Mouse (Mus musculus) embryo, embryonic 10.5 days (tissue): Measurements from ENCODE around the gene Arhgap44.

Source experiments
- DNase-seq: peaks from one replicate; pipeline ENCODE4 v3.0.0-alpha.2; 2015; ENCODE audit warnings: low spot score

Arhgap44 gene

DNA sequence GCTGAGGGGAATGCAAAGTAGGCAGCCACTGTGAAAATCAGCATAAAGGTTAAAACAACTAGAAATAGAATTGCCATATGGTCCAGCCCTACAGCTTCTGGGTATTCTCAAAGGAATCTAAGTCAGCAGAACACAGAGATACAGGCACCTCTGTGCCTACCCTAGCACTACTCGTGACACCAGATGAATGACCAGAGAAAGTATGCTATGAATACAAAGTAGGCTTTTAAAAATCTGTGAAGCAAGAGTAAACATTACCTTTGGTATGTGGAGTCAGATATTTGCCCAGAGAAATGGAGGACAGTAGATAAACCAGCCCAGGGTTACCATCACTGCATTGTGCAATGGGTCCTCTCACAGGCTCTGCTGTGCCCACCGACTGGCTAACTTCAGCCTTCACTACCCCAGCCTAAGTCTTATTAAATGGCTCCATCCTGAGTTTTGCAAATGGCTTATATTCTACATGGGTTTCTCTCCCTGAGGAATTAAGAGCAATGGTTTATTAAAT lies 25.6 kb downstream of the Arhgap44 start:
- no peak for DNase-seq

DNA sequence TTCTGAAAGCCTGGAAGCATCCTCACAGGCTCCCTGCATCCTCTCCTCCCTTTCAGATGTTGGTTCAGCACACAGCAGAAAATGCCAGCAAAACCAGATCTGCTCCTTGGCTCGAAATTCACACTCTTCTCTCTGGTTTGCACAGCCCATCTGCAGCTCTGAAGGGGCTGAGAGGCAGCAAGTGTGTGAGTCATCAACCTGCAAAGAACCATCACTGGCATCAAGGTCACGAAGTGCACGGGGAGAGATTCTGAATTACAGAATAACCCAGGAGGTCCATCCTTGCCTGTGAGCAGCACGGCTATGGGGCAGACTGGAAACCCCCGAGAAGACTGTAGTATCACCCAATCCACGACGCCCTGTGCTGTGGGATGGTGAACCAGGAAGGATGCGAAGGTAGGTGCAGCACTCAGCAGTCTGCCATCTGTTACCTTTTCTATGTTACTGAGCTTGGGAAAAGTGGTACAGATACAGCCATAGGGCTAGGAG lies 27.5 kb downstream of the Arhgap44 start:
- no peak for DNase-seq

DNA sequence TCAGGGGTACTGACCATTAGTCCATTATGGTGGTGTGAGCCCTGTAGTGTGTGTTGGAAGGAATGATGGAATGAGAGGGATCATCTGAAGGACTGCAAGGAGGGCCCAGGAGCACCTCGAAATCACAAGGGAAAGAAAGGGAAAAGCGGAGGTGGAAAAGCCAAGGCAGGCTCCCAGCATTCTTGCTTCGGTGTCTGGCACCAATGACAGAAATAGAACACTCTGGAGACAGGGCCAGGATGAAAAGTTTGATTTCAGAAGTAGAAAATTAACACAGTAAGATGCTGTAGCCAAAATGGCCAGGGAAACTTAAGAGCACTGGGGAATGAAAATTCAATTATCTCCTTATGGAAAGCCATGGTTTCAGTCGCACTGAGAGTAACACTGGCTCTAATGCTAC lies 29.1 kb downstream of the Arhgap44 start:
- no peak for DNase-seq

DNA sequence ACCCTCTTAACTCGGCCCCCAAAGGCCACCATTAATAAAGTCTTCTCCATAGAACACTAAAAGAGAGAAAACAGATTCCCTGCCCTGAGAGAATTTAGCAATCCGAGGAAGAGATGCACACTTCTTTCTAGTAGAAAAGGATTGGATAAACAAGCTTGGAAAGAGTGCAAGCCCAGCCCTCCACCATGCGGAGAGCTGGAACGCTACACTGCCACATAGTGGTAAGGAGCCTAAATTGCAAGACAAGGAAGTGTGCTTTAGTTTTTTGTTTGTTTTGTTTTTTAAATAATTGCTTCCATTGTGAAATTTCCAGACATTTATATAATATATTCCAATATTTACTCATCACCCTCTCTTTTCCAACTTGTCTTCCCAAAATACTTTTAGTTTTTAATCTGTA lies 33.7 kb downstream of the Arhgap44 start:
- DNase-seq: peak; percentile 19

DNA sequence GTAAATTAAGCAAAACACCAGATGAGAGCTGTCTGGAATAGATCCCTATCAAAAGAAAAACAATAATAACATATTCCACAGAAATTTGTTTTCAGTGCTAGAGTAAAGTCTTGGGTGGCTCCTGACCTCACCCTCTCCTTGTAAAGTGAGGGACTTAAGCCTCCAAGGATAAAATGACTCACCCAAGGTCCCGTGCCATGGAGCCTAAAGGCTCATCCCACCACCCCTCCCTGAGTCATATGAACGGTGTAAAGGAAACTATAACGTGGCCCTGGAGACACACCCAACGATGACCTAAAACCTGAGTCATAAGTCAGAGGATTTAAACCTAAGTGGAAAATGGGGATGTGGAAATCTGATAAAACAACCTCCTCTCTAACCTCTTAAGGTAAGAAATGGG lies 34.1 kb downstream of the Arhgap44 start:
- no peak for DNase-seq

DNA sequence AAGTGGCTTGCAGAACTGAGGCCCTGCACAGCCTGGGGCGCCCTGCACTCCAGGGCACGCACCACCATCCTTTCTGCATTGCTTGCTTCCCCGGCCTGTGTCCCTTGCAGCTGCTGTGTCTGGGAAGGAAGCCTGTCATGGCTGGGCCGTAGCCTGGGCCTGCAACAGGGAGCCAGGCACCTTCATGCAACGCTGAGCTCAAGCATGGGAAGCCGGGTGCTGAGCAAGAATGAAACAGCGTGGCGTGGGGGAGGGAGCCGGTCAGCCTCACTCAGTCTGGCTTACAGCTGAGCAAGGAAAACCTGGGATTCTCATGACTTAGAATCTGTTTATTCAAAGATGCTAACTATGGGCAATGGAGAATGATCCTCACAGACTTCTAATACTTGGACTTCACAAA lies 36.2 kb downstream of the Arhgap44 start:
- no peak for DNase-seq

DNA sequence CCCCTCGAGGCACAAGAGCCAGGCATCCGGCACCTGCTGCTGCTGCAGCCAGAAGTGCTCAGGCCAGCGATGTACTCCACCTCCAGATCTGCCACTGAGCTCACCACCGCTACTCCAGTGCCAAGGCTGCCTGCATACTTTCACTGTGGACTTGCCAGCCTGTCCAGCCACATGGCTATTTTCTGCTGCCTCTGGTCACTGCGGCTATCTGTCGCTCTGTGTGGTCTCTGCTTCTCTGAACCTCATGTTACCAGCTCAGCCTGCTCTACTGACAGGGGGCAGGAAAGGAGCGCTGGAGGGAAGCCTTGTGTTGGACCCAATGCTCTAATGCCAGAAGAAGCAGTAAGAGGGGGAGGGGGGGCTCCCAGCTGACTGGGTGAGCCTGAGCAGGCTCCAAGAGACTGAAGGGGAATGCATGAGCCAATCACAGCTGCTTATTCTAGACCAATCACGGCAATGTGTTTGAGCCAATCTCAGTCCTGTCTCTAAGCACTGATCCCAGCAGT lies 37.8 kb downstream of the Arhgap44 start:
- peak; percentile 46 for DNase-seq

DNA sequence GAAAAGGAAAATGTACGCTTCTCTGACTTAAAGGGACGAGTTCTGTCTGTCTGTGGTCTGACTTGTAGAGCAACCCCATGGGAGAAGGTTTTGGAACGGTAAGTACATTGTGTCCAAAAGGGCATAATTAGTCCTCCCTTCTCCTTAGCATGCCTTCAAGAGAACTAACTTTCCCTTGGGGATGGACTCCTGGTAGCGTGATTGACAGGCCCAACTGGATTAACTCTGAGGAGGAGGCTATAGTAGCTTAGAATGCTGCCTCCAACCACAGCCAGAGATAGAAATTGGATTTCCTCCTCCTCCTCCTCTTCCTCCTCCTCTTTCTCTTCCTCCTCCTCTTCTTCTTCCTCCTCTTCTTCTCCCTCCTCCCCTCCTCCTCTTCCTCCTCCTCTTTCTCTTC lies 42.5 kb downstream of the Arhgap44 start:
- no peak for DNase-seq

DNA sequence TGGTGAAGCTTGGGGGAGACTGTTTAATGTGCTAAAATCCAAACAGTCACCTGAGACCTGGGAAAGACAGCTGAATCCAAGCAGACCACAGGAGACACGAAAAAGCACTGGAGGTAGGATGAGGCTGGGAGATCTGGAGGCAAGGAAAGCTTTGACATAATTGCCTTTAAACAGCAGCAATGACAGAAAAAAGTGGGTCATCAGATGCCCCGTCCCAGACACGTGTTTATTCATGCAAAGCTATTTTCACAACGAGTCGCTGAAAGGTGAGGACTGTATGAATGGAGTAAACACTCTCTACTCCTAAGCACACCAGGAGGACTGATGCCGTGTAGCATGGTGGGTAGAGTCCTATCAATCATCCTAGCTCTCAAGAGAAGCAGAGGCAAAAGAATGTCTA lies 47.0 kb downstream of the Arhgap44 start:
- no peak for DNase-seq

DNA sequence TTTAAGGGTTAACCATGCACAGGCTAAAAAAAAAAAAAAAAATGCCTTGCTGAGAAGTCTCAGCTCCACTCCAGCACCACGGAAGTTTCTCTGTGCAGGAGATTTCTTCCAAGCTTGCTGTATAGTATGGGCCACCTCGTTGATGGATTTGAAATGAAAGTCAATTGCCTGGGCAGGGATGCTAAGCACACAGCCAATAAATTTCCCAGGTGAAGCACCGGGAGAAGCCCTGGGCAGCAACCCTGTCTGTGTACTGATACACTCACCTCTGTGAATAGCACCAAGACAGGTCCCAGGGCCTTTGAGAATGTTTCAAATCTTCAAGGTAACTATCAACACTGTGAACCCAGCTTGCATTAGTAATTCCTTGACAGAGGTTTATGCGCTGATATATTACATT lies 50.7 kb downstream of the Arhgap44 start:
- no peak for DNase-seq

DNA sequence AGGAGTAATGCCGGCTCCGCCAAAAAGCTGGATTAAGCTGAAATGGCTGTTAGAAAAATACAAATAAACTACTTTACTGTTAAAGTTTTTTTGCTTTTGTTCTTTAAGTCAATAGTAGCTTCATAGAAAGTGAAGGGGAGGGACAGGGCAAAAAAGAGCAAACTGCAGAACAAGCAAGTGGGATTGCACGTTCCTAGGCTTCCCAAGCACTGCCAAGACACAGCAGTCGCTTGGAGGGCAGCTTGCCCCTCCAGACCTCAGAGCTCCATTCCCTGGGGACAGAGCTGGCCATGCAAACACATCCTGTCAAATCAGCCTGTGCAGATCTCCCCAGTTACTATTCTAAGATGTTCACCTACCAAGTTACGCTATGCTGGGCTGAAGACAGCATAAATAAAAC lies 51.1 kb downstream of the Arhgap44 start:
- peak; percentile 12 for DNase-seq

DNA sequence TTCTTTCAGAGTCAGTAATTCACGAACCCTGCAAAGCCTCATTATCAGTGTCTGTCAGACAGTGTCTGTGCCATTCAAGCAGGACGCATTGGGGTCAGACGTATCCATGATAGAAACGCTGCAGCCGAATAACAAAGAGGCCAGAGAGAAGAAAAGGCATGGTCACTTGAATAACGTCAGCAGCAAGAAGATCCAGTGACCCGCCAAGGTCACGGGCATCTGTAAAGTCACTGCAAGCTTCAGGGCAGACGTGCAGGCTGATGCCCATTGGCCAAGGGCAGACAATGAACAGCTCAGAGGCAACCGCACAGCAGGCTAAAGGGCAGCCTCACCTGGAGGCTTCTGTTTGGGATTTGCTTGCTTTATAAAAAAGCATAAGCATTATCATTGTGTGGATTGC lies 52.7 kb downstream of the Arhgap44 start:
- DNase-seq: peak; percentile 61

DNA sequence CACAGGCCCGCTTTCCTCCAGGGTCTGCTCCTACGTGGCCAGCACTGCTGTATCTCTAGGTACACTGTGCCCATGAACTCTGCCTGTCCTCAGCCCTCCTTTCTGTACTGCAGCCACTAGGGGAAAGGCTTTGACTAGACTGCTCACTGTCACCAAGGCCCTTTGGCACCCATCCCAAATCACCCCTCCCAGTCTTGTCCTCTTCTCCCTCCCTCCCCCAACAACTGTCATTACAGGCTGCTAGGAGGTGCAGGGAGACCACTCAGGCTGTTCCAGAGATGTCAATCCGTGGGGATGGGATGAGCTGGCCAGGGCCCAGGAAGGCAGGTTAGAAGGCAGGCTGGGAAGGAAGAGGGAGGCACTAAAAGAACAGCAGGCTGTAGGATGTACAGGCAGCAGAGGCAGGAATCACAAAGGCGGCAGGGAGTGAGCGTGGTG lies 55.0 kb downstream of the Arhgap44 start:
- no peak for DNase-seq

DNA sequence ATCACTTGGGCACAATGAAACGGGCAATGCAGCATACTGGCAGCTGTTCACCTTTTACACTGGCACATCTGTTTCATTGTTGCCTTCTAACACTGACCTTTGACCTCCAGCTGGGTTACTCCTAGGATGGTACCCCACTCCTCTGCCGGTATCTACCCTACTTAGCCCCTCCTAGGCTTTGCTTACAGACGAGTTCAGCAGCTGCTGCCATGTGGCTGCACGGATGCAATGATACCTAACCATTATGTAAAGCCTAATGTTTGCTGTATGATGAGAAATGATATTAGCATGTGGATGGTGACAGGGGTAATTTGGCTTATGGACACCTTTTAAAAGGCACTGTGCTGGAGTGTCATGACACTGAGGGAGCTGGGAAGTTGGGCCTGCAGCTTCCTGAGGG lies 55.6 kb downstream of the Arhgap44 start:
- no peak for DNase-seq

DNA sequence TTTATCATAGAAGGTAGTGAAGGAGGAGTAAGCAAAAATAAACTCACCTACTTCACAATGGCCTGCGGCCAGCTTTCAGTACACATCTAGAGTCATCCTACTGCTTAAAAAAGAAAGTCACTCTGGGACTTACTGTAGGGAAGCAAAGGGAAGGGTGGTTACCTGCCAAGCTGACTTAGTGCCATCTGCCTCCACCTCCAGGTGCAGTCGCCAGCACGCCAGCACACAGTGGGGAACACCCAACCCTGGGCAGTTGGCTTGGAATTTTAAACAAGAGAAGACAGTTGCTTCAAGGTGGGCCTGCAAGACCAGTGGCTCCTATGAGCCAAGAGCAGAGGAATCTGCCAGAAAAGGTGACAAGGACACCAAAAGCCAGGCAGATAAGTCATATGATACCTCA lies 58.7 kb downstream of the Arhgap44 start:
- no peak for DNase-seq

DNA sequence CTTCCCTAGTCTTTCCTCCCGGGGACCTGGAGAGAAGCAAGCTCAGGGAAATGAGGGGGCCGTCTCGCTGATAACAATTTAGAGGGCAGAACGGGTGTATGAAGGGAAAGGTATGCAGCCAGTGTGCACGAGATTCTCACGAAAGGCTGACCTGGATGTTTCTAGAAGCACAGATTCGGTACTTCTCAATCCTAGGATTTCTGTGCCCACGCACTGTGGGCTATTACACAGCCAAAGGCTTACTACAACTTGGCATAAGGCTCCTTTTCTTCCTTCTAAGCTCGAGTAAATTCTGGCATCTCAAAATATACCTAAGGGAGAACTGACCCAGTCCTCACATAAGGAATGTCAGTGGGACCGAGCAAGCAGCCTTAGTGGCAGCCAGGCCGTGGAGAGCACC lies 61.6 kb downstream of the Arhgap44 start:
- DNase-seq: no peak

DNA sequence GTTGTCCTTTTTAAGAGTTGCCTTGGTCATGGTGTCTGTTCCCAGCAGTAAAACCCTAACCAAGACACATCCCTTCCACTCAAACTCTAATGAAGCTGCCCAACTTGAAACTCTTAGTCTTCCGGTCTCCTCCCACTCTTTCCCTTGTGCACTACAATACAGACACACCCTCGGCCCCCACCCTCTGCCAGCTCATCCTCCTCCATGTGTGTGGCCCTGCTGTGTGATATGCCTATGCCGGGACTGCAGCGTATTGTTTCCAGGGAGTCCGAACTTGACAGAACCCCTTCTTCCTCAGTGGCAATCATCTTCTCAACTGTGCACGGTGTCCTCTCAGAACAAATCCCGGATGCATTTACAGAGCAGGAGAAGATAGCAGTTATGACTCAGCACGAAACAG lies 62.7 kb downstream of the Arhgap44 start:
- no peak for DNase-seq

DNA sequence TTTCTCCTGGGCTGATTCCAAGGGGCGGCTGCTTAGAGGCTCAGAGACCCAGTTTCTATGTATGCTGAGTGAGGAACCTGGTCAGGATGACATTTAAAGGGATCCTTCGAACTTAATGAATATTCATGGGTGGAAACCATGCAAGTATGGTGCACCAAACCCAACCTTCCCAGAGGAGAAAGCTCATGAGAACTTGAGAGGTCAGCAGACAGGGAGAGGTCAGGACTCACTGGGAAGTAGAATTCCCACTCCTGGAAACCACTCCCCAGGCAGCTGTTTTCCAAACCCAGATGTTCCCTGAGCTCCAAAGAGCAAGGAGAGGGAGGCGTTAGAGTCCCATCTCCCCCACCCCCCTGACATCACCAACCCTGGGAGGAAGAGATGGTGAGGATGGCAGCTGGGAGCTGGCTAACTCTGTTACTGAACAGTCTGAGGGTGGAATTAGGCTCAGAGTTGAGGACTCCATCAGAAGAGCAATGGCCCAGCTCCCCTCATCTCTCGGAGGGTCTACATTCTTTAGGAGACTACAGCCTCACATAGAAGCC lies 65.2 kb downstream of the Arhgap44 start:
- no peak for DNase-seq

DNA sequence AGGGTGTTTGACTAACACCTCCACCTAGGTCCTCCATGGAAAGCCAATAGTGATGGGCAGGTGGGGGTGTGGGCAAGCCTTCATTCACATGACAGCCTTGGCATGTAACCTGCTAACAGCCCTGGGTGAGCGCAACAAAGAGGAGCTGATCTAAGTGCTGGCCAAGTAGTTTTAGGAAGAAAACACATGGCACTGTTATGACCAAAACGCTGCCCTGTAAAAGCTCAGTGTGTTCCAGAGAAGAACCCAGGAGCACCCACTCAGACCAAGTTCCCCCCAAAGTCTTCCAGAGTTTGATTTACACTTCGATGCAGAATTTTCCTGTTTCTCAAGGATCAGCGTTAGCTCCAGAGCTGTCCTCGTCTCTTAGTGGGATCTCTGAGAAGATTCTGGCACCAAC lies 65.9 kb downstream of the Arhgap44 start:
- DNase-seq: no peak

DNA sequence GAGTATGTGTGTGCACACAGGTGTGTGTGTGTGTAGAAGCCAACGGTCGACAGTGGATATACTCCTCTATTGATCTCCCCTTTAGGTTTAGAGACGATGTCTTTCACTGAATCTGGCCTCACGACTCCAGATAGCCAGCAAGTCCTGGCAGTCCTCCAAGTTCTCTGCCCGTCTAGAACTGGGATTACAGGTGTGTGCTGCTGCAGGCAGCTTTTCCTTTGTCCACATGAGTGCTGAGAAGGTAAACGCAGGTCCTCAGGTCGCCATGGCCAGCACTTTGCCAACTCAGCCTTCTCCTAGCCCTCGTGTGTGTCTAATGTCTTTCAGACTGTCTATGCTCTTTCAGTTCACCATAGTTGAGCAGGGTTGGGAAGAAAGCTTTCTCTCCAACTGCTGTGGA lies 69.9 kb downstream of the Arhgap44 start:
- no peak for DNase-seq

DNA sequence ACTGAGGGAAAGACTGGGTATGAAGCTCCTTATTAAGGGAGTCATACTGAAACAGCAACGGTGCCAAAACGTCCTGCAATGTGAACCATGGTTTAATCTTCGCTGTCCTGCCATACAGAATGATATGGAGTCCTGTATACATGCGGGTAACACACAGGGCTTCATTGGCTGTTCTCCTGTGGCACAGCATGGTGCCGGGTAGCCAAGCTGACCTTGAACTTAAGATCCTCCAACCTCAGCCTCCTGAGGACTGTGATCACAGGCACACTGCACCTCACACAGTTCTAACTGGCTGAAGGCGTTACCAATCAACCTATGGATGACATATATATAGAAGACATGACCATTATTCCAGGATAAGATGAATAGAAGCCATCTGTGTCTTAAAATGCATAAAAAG lies 72.4 kb downstream of the Arhgap44 start:
- no peak for DNase-seq

DNA sequence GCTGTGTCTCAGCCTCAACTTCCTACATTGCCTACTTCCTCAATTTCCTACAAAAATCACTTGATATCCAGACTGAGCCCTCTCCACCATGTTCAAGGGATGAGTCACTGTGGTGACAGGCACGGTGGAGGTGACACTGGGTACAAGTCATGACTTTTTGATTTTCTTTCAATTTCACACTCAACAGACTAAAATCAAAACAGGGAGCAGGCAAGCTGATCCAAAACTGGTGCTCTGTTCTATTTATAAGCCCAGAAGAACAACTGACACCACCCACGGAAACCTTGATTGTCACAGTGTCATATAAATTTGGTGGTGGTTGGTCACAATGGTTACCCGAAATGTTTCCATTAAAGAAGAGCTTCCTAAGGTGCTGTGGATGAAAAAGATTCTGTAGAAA lies 72.8 kb downstream of the Arhgap44 start:
- DNase-seq: no peak

DNA sequence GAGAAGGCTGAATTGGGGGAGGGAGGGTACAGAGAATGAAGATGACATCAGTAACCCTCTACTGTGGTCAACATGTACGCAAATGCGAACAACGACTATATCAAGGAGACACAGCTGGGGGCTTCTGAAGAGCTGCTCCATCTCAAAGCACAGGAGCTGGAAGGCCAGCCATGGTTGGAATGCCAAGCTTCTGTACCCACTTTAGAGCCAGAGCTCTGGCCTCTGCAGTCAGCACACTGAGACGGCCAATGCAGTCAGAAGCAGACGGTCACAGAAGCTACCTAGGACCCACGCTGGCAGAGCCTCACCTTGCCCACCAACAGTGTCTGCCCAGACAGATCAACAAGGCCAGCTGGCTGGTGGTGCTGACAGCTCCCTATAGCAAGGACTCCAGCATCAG lies 73.5 kb downstream of the Arhgap44 start:
- DNase-seq: no peak

DNA sequence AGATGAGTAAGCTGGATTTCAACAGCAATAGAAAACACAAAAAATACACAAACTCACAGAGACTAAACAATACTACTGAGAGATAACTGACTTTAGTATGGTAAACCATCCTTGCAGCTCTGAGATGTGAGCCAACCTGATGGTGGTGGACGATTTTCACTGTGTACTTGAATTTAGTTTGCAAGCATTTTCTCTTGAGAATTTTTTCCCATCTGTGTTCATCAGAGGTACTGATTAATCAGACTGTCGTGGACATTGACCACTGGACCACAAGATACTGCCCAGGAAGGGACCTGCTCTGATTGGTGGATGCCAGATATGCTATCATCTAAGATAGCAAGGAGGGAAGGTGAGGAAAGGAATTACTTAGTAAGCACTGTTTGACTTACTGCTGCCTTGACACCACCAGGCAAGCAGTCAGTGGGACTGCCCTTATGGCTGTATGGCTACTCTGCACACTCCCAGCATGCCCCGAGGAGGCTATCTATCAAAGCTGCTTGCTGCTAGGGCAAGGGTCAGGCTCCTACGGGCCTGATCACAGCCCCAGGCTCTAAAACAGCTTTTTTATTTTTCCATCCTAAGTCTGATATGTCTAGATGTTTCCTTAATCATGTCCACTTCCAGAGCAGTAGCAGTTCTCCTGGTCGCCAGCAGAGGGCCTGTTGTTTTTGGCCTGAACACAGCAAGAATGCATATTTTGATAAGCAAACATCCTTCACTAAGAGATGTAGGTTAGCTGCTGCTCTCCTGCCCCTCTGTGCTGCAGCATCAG lies 74.1 kb downstream of the Arhgap44 start:
- DNase-seq: peak; percentile 64
